Mouse (Mus musculus): Measurements from ENCODE around the gene Hspa12a.

- no peak for TF ChIP-seq CHD2 (IDR thresholded peaks at IDR 0.05; ENCODE audit: low read depth, low read length)
- no peak for TF ChIP-seq ZC3H11A (IDR thresholded peaks at IDR 0.05; ENCODE audit: borderline replicate concordance, low read depth, low read length)
- TF ChIP-seq HCFC1 (IDR thresholded peaks at IDR 0.05; ENCODE audit: borderline replicate concordance, insufficient read depth, low read length), result no peak
- TF ChIP-seq MAFK (IDR thresholded peaks at IDR 0.05; ENCODE audit: insufficient read depth, low read depth, low read length), result no peak
- TF ChIP-seq ZNF384 (IDR thresholded peaks at IDR 0.05; ENCODE audit: low read depth, low read length), result no peak
Observed at GRCm38 (mm10) chr19:58979436-58980055, 36.1 kb upstream of the Hspa12a start.
